Mouse (Mus musculus) midbrain, embryonic 13.5 days (tissue): Measurements from ENCODE around the gene Kirrel3. TPM values are rescaled to one million over a fixed set of nuclear protein-coding genes. Genes with fewer than 3 reads are reported as not detected.
A peak's percentile ranks its signal among the peaks of the same experiment; 100 is the strongest.

Source experiments
- ATAC-seq: fragments of 200-750 bp; cut with Nextera tagmentation; 2 replicates; pipeline ENCODE4 v1.8.0; 2017; ENCODE audit warnings: mild to moderate bottlenecking, moderate TSS enrichment, moderate library complexity
- H3K27ac ChIP-seq: fragments of 300-500 bp; sonication (generic); 2 replicates; pipeline ENCODE4 v1.5.1; 2015; ENCODE audit warnings: inconsistent platforms, mild to moderate bottlenecking, moderate library complexity
- H3K27me3 ChIP-seq: fragments of 300-500 bp; sonication (generic); 2 replicates; pipeline ENCODE4 v1.6.1; 2015; ENCODE audit warnings: mild to moderate bottlenecking, inconsistent platforms
- H3K36me3 ChIP-seq: fragments of 300-500 bp; sonication (generic); 2 replicates; pipeline ENCODE4 v1.6.1; 2015; ENCODE audit warnings: mild to moderate bottlenecking, inconsistent platforms
- H3K4me1 ChIP-seq: fragments of 300-500 bp; sonication (generic); replicated peaks from 2 replicates; pipeline ENCODE4 v1.6.1; 2015; ENCODE audit warnings: inconsistent platforms
- H3K4me2 ChIP-seq: fragments of 300-500 bp; sonication (generic); replicated peaks from 2 replicates; pipeline ENCODE4 v1.6.1; 2015; ENCODE audit warnings: moderate library complexity, mild to moderate bottlenecking, inconsistent platforms
- H3K4me3 ChIP-seq: fragments of 300-500 bp; sonication (generic); replicated peaks from 2 replicates; pipeline ENCODE4 v1.5.1; 2015; ENCODE audit warnings: mild to moderate bottlenecking, inconsistent platforms
- H3K9ac ChIP-seq: fragments of 300-500 bp; sonication (generic); replicated peaks from 2 replicates; pipeline ENCODE4 v1.6.1; 2015; ENCODE audit warnings: mild to moderate bottlenecking, inconsistent platforms
- H3K9me3 ChIP-seq: fragments of 300-500 bp; sonication (generic); 2 replicates; pipeline ENCODE4 v1.6.1; 2016; ENCODE audit warnings: mild to moderate bottlenecking, inconsistent platforms
- WGBS: fragments of 180-500 bp; shearing (Covaris S2); methylation state at CpG from one replicate; pipeline ENCODE4 v1.1.7; 2015; 5-methylcytosine and 5-hydroxymethylcytosine counted together
- polyA plus RNA-seq: library from polyadenylated mRNA; unstranded; fragments of >200 nt; fragmentation: Nextera tagmentation; extraction: Ambion mirVana; gene quantifications from 2 replicates; pipeline ENCODE4 v1.2.1, GENCODE M21; 2015

The Kirrel3 gene
- polyA plus RNA-seq, 1 experiment from 2014 or later, result 24.0 TPM

- Histone ChIP-seq H3K4me3 (no peak overlapping the region), H3K4me1 (peaks cover 15% of the 10 kb centered on the region), H3K36me3 (no peaks in the 10 kb centered on the region), H3K9ac (no peak overlapping the region), H3K4me2 (no peak overlapping the region), H3K27me3 (no peaks in the 10 kb centered on the region), H3K27ac (peak overlapping the region; percentile 14; the same call in 1 of the 2 replicates), H3K9me3 (no peaks in the 10 kb centered on the region)
- 38% methylated on average over 4 of the region's 4 CpGs for WGBS
- peak; percentile 72 for ATAC-seq
These were observed 220.7 kb downstream of the Kirrel3 start for GRCm38 (mm10) chr9:34706350-34706873.

- Histone ChIP-seq H3K9me3 (no peaks in the 10 kb centered on the region), H3K4me3 (no peak overlapping the region), H3K36me3 (no peaks in the 10 kb centered on the region), H3K4me1 (peaks cover 26% of the 10 kb centered on the region), H3K4me2 (no peak overlapping the region), H3K27me3 (no peaks in the 10 kb centered on the region), H3K27ac (no peak overlapping the region), H3K9ac (no peak overlapping the region)
- ATAC-seq, result no peak
- 82% methylated on average over 6 of the region's 6 CpGs for WGBS
These were observed 223.0 kb downstream of the Kirrel3 start for GRCm38 (mm10) chr9:34708691-34709090.

- 32% methylated on average over 1 of the region's 1 CpGs for WGBS
- H3K4me3 ChIP-seq, result no peak overlapping the region
- no peak overlapping the region for H3K9ac ChIP-seq
- H3K4me1 ChIP-seq, result peaks cover 18% of the 10 kb centered on the region; the same call in 1 of the 2 replicates
- H3K4me2 ChIP-seq, result no peak overlapping the region
- 0 out of 2 replicates have a peak, but pooled peaks have one; percentile 27 for ATAC-seq
- no peak overlapping the region for H3K27ac ChIP-seq
- no peaks in the 10 kb centered on the region for H3K36me3 ChIP-seq
- H3K9me3 ChIP-seq, result no peaks in the 10 kb centered on the region
- H3K27me3 ChIP-seq, result peaks cover 4% of the 10 kb centered on the region; the same call in 1 of the 2 replicates
These were observed 226.3 kb downstream of the Kirrel3 start for GRCm38 (mm10) chr9:34711996-34712395.

- no peaks in the 10 kb centered on the region for H3K36me3 ChIP-seq
- no peaks in the 10 kb centered on the region for H3K9me3 ChIP-seq
- ATAC-seq, result no peak
- 0 out of 2 replicates have a peak, but pooled peaks cover 18% of the 10 kb centered on the region for H3K4me1 ChIP-seq
- H3K4me3 ChIP-seq, result no peak overlapping the region
- H3K27me3 ChIP-seq, result peaks cover 4% of the 10 kb centered on the region; the same call in 1 of the 2 replicates
- no peak overlapping the region for H3K27ac ChIP-seq
- WGBS, result 69% methylated on average over 4 of the region's 4 CpGs
- H3K9ac ChIP-seq, result no peak overlapping the region
- H3K4me2 ChIP-seq, result no peak overlapping the region
These were observed 227.3 kb downstream of the Kirrel3 start for GRCm38 (mm10) chr9:34712996-34713395.

- Histone ChIP-seq H3K4me1 (0 out of 2 replicates have a peak, but pooled peaks cover 18% of the 10 kb centered on the region), H3K27ac (no peak overlapping the region), H3K9me3 (no peaks in the 10 kb centered on the region), H3K4me2 (no peak overlapping the region), H3K27me3 (peaks cover 4% of the 10 kb centered on the region; the same call in 1 of the 2 replicates), H3K9ac (no peak overlapping the region), H3K4me3 (no peak overlapping the region), H3K36me3 (no peaks in the 10 kb centered on the region)
- no peak for ATAC-seq
- whole genome bisulfite sequencing, result 86% methylated on average over 4 of the region's 4 CpGs
These were observed 227.8 kb downstream of the Kirrel3 start for GRCm38 (mm10) chr9:34713462-34713926.

GRCm38 (mm10) chr9:34714996-34715619, 229.4 kb downstream of the Kirrel3 start:
- H3K4me1 ChIP-seq, result 0 out of 2 replicates have a peak, but pooled peaks cover 18% of the 10 kb centered on the region
- 47% methylated on average over 3 of the region's 3 CpGs for WGBS
- H3K36me3 ChIP-seq, result no peaks in the 10 kb centered on the region
- ATAC-seq, result no peak
- no peak overlapping the region for H3K4me2 ChIP-seq
- H3K9ac ChIP-seq, result no peak overlapping the region
- H3K9me3 ChIP-seq, result no peaks in the 10 kb centered on the region
- peaks cover 4% of the 10 kb centered on the region; the same call in 1 of the 2 replicates for H3K27me3 ChIP-seq
- H3K27ac ChIP-seq, result no peak overlapping the region
- no peak overlapping the region for H3K4me3 ChIP-seq

- H3K9ac ChIP-seq, result no peak overlapping the region
- no peak for ATAC-seq
- H3K36me3 ChIP-seq, result no peaks in the 10 kb centered on the region
- peaks cover 4% of the 10 kb centered on the region; the same call in 1 of the 2 replicates for H3K27me3 ChIP-seq
- H3K4me2 ChIP-seq, result no peak overlapping the region
- H3K9me3 ChIP-seq, result no peaks in the 10 kb centered on the region
- 0 out of 2 replicates have a peak, but pooled peaks cover 18% of the 10 kb centered on the region for H3K4me1 ChIP-seq
- 97% methylated on average over 2 of the region's 2 CpGs for WGBS
- no peak overlapping the region for H3K4me3 ChIP-seq
- H3K27ac ChIP-seq, result no peak overlapping the region
These were observed 230.8 kb downstream of the Kirrel3 start for GRCm38 (mm10) chr9:34716476-34716875.

- Histone ChIP-seq H3K36me3 (no peaks in the 10 kb centered on the region), H3K27me3 (no peaks in the 10 kb centered on the region), H3K4me1 (peaks cover 8% of the 10 kb centered on the region; the same call in 1 of the 2 replicates), H3K4me3 (no peak overlapping the region), H3K9ac (no peak overlapping the region), H3K27ac (no peak overlapping the region), H3K9me3 (no peaks in the 10 kb centered on the region), H3K4me2 (no peak overlapping the region)
- 63% methylated on average over 6 of the region's 6 CpGs for WGBS
- ATAC-seq, result no peak
These were observed 235.9 kb downstream of the Kirrel3 start for GRCm38 (mm10) chr9:34721478-34722197.

- Histone ChIP-seq H3K4me2 (no peak overlapping the region), H3K9me3 (no peaks in the 10 kb centered on the region), H3K4me1 (peaks cover 8% of the 10 kb centered on the region; the same call in 1 of the 2 replicates), H3K27me3 (no peaks in the 10 kb centered on the region), H3K27ac (no peak overlapping the region), H3K36me3 (no peaks in the 10 kb centered on the region), H3K9ac (no peak overlapping the region), H3K4me3 (no peak overlapping the region)
- ATAC-seq, result no peak
- WGBS, result 26% methylated on average over 5 of the region's 5 CpGs
These were observed 236.5 kb downstream of the Kirrel3 start for GRCm38 (mm10) chr9:34722198-34722550.

GRCm38 (mm10) chr9:34732507-34732906, 246.8 kb downstream of the Kirrel3 start:
- ATAC-seq, result no peak
- H3K36me3 ChIP-seq, result no peaks in the 10 kb centered on the region

GRCm38 (mm10) chr9:34733579-34733978, 247.9 kb downstream of the Kirrel3 start:
- no peak overlapping the region for H3K4me3 ChIP-seq
- no peak overlapping the region for H3K4me2 ChIP-seq
- peaks cover 6% of the 10 kb centered on the region; the same call in 1 of the 2 replicates for H3K4me1 ChIP-seq
- H3K9me3 ChIP-seq, result no peaks in the 10 kb centered on the region
- no peak overlapping the region for H3K9ac ChIP-seq
- WGBS, result 77% methylated on average over 6 of the region's 6 CpGs
- H3K27me3 ChIP-seq, result no peaks in the 10 kb centered on the region
- no peak for ATAC-seq
- H3K36me3 ChIP-seq, result no peaks in the 10 kb centered on the region
- H3K27ac ChIP-seq, result no peak overlapping the region

More at GRCm38 (mm10) chr9:34732507-34732906, 246.8 kb downstream of the Kirrel3 start:
- no peak overlapping the region for H3K4me2 ChIP-seq
- no peaks in the 10 kb centered on the region for H3K27me3 ChIP-seq
- no peak overlapping the region for H3K9ac ChIP-seq
- WGBS, result 59% methylated on average over 6 of the region's 6 CpGs
- H3K27ac ChIP-seq, result no peak overlapping the region
- H3K9me3 ChIP-seq, result no peaks in the 10 kb centered on the region
- no peak overlapping the region for H3K4me3 ChIP-seq
- 0 out of 2 replicates have a peak, but pooled peaks cover 5% of the 10 kb centered on the region for H3K4me1 ChIP-seq

GRCm38 (mm10) chr9:34734991-34735390, 249.3 kb downstream of the Kirrel3 start:
- Histone ChIP-seq H3K9me3 (no peaks in the 10 kb centered on the region), H3K27ac (no peak overlapping the region), H3K4me1 (peaks cover 17% of the 10 kb centered on the region; the same call in 1 of the 2 replicates), H3K36me3 (no peaks in the 10 kb centered on the region), H3K4me2 (no peak overlapping the region), H3K9ac (no peak overlapping the region), H3K27me3 (no peaks in the 10 kb centered on the region), H3K4me3 (no peak overlapping the region)
- ATAC-seq, result no peak
- WGBS, result 94% methylated on average over 4 of the region's 4 CpGs
